Mouse (Mus musculus): ENCODE results near the gene Rtn3.

DNA sequence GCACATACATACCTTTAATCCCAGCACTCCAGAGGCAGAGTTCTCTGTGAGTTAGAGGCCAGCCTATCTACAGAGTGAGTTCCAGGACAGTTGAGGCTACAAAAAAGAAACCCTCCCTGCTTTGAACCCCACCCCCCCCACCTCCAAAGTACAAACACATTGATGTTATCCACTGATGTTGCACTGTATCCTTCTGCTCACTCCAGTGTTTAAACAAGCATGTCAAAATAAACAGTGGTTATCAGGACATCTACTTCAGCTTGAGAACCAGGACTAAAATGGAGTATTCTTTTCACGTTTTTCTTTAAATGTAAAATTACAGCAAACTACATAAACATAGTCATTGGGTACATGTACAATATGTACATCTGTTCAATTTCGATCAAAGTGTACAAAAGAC lies 38.0 kb downstream of the Rtn3 start:
- TF ChIP-seq GATA1 (IDR thresholded peaks at IDR 0.05; ENCODE audit: low read length) = no peak
- no peak for TF ChIP-seq TAL1 (IDR thresholded peaks at IDR 0.05; ENCODE audit: low read length)
